Mouse (Mus musculus) CH12F3 (cell line): Measurements from ENCODE around the gene Resf1.
"Not testable (repeated sequence)": the region's sequence is repeated elsewhere in the genome, so short reads cannot be mapped to it uniquely, and the experiment has no call there.

Experiments used
- in situ Hi-C: fragments of 300-500 bp; cut with MboI; formaldehyde crosslinking; loops from 2 replicates; pipeline ENCODE4 v1.14.3; 2020; ENCODE audit warnings: low sequenced_read_pairs

The Resf1 gene

GRCm38 (mm10) chr6:149343802-149344201 is 34.6 kb downstream of the Resf1 start:
- in situ Hi-C loops: no loop called here

- in situ Hi-C loops: no loop called here
Measured at GRCm38 (mm10) chr6:149344372-149344771, 35.2 kb downstream of the Resf1 start.

DNA sequence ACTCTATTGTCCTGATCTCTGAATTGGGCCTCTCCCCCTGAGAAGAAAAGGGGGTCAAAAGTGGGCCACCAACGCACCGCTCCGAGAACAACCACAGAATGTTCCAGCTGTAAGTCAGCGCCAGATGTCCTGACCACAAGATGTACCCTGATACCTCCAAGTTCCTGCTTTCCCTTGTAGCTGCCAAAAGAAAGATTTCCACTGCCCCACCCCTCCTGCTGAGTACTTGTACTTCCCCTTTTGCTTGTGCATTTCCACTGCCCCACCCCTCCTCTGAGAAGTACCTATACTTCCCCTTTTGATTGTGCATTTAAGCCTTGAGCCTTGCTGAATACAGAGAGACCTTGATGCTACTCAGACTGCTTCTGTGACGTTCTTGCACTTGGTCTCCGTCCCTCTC is 39.0 kb downstream of the Resf1 start:
- in situ Hi-C loops: not testable (repeated sequence)

- in situ Hi-C loops: no loop called here
Measured at GRCm38 (mm10) chr6:149354826-149355495, 45.7 kb downstream of the Resf1 start.

DNA sequence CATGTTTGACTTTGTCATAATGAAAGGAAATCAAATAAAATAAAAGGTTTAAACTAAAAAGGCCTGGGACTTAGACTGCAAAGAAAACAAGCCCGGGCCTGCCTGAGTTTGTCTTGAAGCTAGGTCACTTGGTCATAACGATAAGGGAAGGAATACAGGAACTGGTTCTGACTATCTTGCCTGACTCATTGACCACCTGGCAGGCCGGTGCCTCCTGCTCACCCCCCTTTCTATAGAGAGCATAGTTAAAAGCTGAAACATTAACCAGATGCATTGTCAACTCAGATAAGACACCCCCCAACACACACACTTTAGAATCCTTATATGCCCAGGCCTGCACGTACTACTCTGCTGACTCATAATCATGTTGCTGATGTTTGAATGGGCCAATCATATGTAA is 46.6 kb downstream of the Resf1 start:
- in situ Hi-C loops: not testable (repeated sequence)

GRCm38 (mm10) chr6:149357155-149357554 is 47.9 kb downstream of the Resf1 start:
- in situ Hi-C loops: no loop called here

GRCm38 (mm10) chr6:149362533-149362932 is 53.3 kb downstream of the Resf1 start:
- in situ Hi-C loops: not testable (repeated sequence)

DNA sequence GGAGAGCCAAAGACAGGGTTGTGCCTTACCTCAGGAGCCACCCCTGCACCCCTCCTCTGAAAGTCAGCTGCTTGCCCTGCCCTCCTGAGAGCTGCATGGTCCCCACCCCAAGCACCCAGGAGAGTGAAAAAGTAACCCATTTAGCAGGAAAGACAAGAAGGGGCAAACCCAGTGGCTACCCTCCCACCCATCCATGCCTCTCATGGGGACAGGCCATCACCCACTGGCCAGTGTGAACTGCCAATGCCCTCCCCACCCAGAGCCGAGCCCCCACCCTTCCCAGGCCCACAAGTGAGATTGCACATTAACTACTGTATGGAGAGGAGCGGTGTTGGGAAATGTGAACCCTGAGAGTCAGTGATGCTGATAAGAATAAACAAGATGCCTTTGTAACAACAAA is 56.8 kb downstream of the Resf1 start:
- in situ Hi-C loops: not testable (repeated sequence)

- in situ Hi-C loops: no loop called here
Measured at GRCm38 (mm10) chr6:149366403-149366802, 57.2 kb downstream of the Resf1 start.

- in situ Hi-C loops: loop anchor here (5.0 kb wide), 1 partner anchor 248 kb away; no protein-coding TSS in a partner anchor
Measured at GRCm38 (mm10) chr6:149374986-149375457, 65.8 kb downstream of the Resf1 start.

DNA sequence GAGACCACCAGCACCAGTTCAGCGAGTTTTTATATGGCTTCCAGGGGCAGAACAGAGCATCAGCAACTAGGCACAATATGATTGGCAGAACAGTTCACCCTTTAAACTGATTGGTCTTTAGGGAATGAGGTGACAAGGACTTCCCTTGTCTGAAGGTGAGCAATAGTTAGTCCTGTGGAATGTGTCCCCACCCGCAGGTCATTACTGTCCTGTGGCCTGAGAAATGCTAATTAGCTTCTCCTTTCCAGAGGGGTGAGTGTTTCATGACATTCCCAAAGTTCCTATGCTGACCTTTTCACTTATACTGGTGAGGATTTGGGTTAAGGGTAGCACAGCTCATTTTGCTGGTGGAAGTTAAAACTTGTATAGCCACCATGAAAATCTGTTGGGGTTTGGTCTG is 74.3 kb downstream of the Resf1 start:
- in situ Hi-C loops: no loop called here
